Mouse (Mus musculus) spleen, postnatal 10 days (tissue): ENCODE measurements around the gene Ifrd2.
A peak's percentile ranks its signal among the peaks of the same experiment; 100 is the strongest.

Experiments used
- DNase-seq, 2 experiments: peaks; one replicate each; pipeline ENCODE4 v3.0.0; 2021 to 2022; ENCODE audit warnings: low spot score in 2 of 2

The Ifrd2 gene

DNA sequence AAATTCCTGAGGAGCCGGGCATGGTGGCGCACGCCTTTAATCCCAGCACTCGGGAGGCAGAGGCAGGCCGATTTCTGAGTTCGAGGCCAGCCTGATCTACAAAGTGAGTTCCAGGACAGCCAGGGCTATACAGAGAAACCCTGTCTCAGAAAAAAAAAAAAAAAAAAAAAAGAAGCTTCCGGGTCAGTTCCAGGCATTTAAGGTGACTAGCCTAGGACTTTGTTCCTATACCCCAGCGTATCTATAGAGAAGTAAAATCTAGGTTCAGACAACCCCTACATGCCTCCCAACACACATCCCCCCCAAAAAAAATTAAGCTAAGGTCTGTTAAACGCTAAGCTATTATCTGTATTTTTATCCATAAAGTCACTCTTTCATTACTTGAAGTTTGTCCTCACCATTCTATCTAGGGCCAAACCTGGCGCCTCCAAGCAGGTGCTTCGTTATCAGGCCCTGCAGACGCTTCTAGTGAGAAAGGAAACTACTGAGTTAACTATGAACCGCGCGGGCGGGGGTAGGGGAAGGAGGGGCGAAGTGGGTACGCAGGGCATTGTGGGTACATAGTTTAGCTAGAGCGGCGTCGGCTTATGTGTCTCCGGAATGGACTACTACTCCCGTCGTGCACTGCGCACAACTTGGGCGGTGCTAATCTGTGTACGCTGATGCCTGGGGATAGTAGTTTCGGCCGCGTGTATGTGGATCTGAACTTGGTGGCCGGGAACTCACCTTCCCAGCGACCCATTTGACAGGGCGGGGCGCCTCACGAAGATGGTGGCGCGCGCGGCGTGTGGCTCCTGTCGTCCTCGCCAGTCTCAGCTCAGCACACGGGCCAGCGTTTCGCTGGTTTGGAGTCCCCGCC, at the start of gene Ifrd2:
TSS of gene Ifrd2 (plus strand) at position 669 of the 859 bp plus-strand sequence.
- peak; percentile 97 to 100 for DNase-seq

DNA sequence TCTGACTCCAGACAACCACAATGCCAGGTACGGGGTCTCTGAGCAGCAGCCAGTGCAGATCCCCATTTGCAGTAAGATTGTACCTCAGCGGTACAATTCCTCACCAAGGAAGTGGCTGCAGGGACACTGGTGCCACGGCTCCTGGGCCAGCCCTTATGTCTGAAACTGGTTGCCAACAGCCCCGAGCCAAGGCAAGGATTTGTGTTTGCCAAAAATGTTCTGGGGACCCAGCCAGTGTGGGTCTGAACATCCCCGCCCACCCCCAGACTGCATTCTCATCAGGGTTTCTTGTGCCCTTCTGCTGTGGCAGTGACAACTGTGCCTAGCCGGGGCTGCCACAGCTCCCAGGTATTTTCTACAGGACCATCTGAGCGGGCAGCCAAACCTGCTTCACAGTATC, 49.2 kb upstream of the Ifrd2 start:
- DNase-seq: no peak

DNA sequence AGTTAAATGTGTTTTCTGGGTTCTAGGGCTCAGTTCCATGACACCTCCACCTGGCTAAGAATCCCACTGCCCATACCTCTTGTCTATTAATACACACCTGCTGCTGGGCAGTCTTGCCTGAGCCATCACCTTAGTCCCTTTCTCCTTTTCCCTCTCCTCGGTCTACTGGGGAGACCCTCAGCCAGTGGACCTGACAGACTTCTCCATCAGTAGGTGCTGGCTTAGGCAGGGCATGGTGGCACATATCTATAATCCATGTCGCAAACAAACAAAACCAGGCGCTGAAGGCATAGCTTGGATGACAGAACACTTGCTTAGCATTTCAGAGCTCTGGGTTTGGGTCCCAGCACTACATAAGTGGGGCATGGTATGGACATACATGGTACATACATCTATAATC, 48.7 kb upstream of the Ifrd2 start:
- DNase-seq: no peak

GRCm38 (mm10) chr9:107539940-107540339, 47.5 kb upstream of the Ifrd2 start:
- no peak for DNase-seq

GRCm38 (mm10) chr9:107540420-107540819, 47.0 kb upstream of the Ifrd2 start:
- no peak for DNase-seq

- no peak for DNase-seq
Observed at GRCm38 (mm10) chr9:107541005-107541404, 46.4 kb upstream of the Ifrd2 start.

DNA sequence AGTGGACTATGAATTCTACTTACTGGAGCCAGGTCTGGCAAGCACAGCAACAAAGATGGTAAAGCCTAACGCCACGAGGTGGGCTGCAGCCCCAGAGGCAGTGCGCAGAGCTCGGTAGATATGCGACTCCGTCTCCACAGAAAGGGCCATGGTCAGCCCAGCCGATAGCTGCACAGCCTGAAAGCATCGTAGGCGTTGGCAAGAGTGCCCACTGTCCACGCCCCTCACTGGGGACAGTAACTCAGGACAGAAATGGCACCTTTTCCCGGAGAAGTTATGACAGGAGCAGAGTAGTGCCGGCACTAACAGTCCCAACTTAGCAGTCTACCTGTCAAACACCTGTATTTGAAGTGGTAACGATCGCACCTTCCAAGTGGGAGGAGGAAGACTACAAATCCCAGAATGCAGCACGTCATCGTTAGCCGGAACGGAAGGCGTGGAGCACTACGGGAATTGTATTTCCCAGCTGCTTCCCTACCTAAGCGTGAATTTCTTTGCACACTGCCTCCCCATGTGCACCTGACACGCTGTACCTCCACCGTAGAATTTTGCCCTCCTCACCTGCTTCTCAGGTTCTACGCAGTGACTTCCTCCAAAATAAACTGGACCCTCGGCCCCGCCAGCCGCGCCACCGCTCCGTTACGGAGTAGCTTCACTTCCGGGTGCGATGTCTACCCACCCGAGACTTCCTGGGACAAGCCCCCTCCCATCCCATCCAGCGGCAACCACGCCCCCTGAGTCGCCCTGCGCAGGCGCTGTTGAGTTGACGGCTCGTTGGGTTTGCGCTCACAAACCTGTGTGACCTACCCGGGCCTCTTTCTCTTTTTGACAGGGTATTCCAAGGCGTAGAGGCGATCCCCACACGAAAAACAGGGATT, 45.7 kb upstream of the Ifrd2 start, which contains the start of the genes Cyb561d2 and Nprl2:
TSS of gene Cyb561d2 (minus strand) at position 720 of the 878 bp plus-strand sequence.
TSS of gene Nprl2 (plus strand) at position 753 of the 878 bp plus-strand sequence.
- peak; percentile 81 to 89 for DNase-seq

DNA sequence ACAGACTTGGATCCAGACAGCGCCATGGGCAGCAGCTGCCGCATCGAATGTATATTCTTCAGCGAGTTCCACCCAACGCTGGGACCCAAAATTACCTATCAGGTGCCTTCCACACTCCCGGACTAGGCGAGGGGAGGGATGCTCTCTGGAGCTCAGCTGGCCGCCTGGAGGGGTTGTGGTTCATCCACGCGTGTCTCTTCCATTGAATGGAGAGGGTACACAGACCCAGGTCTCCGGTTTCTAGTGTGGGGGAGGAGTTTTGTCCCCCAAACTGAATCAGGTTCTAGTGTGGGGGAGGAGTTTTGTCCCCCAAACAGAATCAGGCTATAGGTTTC, 45.1 kb upstream of the Ifrd2 start:
- no peak for DNase-seq

GRCm38 (mm10) chr9:107542721-107543120, 44.7 kb upstream of the Ifrd2 start:
- no peak for DNase-seq

GRCm38 (mm10) chr9:107543299-107543698, 44.1 kb upstream of the Ifrd2 start:
- DNase-seq: no peak

- no peak for DNase-seq
Observed at GRCm38 (mm10) chr9:107544196-107544700, 43.2 kb upstream of the Ifrd2 start.

GRCm38 (mm10) chr9:107544729-107545128, 42.7 kb upstream of the Ifrd2 start:
- no peak for DNase-seq

GRCm38 (mm10) chr9:107545199-107545598, 42.2 kb upstream of the Ifrd2 start:
- no peak for DNase-seq

- peak; percentile 83 to 90 for DNase-seq
Observed at GRCm38 (mm10) chr9:107545602-107546001, 41.8 kb upstream of the Ifrd2 start.

DNA sequence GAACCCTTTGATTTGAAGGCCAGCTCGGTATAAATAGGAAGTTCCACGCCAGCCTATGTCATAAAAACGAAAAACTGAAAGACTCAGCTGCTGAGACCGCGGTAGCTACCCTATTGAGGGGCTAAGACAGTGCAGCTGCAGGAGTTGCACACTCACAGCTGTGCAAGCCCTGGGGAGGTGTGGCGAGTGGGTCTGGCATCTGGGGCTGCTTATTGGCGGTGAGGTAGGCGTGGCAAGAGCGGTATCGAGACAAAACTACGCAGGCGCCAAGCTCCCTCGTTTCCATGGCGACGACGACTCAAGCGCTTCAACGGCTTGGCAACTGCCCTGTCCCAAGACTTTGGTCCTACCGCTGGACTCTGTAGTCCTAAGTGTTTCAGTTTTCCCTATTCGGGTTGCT, 40.4 kb upstream of the Ifrd2 start, which contains the start of gene Zmynd10:
TSS of gene Zmynd10 (plus strand) at position 273 of the 400 bp plus-strand sequence.
- peak; percentile 68 to 92 for DNase-seq

DNA sequence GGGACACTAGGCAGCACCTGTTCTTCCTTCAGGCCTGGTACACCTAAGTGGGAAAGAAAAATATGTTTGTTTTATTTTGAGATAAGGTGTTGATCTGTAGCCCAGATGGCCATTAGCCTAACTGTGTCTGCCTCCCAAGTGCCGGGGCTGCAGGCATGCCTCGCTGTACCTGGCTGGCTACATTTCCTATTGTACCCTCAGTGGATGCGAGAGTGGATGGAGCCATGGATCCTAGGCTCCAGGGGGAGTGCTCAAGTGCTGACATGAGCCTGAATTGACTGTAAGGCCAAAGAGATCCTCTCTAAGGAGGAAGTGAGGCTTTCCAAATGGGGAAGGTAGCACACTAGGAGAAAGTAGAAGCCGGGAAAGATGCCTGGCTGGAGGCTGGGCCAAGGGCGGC, 39.5 kb upstream of the Ifrd2 start:
- no peak for DNase-seq

GRCm38 (mm10) chr9:107548820-107549219, 38.6 kb upstream of the Ifrd2 start:
- no peak for DNase-seq

DNA sequence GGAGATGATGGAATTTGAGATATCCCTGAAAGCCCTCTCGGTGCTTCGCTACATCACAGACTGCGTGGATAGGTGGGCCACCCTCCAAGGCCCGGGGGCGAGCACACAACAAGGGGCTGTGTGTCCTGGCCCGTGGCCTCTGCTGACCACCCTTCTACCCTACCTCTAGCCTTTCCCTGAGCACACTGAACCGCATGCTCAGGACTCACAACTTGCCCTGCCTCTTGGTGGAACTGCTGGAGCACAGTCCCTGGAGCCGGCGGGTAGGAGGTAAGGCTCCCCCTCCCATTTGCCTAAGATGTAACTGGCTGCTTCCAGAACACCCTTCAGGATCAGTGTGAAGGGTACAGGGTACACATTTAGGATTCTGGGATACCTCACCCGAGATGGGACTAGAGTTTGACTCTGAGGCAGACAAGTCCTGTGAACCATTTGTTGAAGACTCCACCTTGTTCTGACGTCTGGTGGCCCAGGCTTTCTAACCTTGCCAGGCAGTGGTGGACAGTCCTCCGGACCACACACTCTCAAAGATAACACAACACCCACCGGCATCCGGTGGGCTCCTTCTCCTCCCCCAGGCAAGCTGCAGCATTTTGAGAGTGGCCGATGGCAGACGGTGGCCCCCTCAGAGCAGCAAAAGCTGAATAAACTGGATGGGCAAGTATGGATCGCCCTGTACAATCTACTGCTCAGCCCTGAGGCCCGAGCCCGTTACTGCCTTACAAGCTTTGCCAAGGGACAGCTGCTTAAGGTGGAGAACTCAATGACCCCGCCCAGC, 38.0 kb upstream of the Ifrd2 start:
- DNase-seq: no peak

- no peak for DNase-seq
Observed at GRCm38 (mm10) chr9:107550491-107551116, 36.8 kb upstream of the Ifrd2 start.

DNA sequence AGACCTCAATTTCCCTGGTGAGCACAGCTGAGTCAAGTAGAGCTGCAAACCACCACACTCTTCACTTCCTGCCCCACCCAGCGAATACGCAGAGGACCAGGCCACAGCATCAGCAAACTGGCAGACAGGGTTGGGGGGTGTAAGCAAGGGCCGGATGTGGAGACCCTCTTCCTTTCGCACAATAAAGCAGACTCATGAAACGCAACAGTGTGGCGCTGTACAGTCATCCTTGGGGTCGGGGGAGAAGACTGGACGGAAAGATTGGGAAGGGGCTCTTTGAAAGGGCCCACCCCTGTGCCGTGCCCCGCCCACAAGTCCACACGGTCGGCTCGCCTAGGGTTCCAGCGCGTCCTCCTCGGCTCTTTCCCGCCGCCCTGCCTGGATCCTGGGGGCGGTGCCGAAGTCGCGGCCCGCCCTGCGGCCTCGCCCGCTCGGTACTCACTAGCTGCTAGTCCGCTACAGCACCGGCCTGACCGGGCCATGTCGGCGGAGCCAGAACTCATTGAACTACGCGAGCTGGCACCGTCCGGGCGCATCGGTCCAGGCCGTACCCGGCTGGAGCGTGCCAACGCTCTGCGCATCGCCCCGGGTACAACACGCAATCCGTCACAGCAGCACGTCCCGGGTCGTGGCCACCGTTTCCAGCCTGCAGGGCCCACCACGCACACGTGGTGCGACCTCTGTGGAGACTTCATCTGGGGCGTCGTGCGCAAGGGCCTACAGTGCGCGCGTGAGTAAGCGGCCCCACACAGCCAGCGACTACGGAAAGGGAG, 36.1 kb upstream of the Ifrd2 start, which contains the start of gene Rassf1:
TSS of gene Rassf1 (plus strand) at position 439 of the 773 bp plus-strand sequence.
- DNase-seq: peak; percentile 55 to 76
